Mouse (Mus musculus) inflammation-experienced regulatory T-cells, adult 16 weeks (primary cell): ENCODE measurements around the gene Gpr45. TPM values are rescaled to one million over a fixed set of nuclear protein-coding genes. Genes with fewer than 3 reads are reported as not detected.

Experiments
- polyA plus RNA-seq: library from polyadenylated mRNA; unstranded; fragments of 100-300 nt; shearing (Covaris generic); gene quantifications from one replicate; pipeline ENCODE4 v1.2.1, GENCODE M21; 2017

The Gpr45 gene
- 2.7 TPM for polyA plus RNA-seq

DNA sequence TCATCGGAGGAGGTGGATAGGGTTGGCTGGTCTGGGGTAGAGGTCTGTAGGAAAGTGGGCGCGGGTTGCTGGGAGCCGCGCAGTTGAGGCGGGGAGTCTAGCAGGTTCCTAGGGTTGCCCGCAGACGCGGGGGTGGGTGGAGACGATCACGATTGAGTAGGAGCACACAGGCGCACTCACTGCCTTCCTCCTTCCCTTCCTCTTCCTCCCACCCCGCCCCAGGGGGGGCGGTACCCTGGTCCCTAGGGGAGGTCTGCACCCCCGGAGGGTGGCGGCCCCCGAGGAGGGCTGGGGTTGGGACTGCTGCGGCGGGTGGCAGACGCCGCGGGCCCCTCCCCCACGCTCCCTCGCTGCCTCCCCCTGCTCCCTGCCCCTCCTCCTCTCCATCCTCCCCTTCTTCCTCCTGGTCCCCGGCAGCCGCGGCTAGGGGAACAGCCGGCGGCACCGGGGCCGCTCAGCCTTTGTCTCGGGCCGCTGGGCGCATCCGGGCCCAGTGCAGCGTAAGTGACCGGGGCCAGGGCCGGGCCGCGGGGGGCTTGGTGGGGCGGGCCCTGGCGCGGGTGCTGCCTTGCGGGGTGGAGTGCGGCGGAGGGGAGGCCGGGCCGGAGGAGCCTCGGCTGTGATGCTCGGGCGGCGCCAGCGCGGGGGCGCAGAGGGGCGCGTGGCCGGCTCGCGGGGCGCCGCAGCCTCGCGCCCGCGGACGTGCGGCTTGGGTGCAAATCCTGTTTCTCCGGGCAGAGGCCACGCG lies at the start of gene Gpr45:
Gpr45 (plus strand) TSS at position 139 of the 748 bp plus-strand sequence.

Other genes with a start within 250 kb of the Gpr45 start
- 58.0 TPM for gene Mrps9, start 101.6 kb upstream of the Gpr45 start, polyA plus RNA-seq
- 10.8 TPM for gene Tgfbrap1, start 145.8 kb downstream of the Gpr45 start, polyA plus RNA-seq
- gene AI597479, start 145.8 kb downstream of the Gpr45 start, polyA plus RNA-seq = 28.6 TPM
- 1.6 TPM for gene Fhl2, start 244.1 kb downstream of the Gpr45 start, polyA plus RNA-seq